Mouse (Mus musculus) liver, adult 2 months (tissue): ENCODE data around the gene Ubxn4.

Experiments used
- CTCF ChIP-seq: fragments of 200-500 bp; IDR thresholded peaks from 2 replicates; pipeline ENCODE4 v1.5.1; 2011; ENCODE audit warnings: low read depth, low read length, control low read depth
- POLR2A ChIP-seq: fragments of 200-500 bp; IDR thresholded peaks from 2 replicates; pipeline ENCODE4 v1.6.1; 2011; ENCODE audit warnings: low read length, control low read depth; ENCODE audit not compliant: insufficient read depth; ENCODE audit errors: extremely low read depth

DNA sequence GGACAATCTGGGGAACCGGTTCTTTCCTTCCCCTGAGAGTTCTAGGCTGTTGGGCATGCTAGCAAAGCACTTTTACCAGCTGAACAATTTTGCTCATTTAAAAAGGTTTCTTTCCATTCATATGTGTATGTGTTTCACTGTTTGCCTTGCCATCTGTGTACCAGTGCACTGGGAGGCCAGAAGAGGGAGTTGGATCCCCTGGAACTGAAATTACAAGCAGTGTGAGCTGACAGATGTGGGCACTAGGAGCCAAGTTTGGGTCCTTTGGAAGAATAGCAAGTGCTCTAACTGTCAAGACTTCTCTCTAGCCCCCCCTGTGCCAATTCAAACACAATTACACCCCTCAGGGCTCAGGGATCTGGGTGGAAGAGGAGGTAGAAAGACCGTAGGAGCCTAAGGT, 81.0 kb downstream of the Ubxn4 start:
- no peak for TF ChIP-seq CTCF
- no peak for TF ChIP-seq POLR2A
